Mouse (Mus musculus): Measurements from ENCODE around the gene Rnf186. TPM values are rescaled to one million over a fixed set of nuclear protein-coding genes. Genes with fewer than 3 reads are reported as not detected.

The Rnf186 gene
- polyA plus RNA-seq, 1 experiment: not detected

DNA sequence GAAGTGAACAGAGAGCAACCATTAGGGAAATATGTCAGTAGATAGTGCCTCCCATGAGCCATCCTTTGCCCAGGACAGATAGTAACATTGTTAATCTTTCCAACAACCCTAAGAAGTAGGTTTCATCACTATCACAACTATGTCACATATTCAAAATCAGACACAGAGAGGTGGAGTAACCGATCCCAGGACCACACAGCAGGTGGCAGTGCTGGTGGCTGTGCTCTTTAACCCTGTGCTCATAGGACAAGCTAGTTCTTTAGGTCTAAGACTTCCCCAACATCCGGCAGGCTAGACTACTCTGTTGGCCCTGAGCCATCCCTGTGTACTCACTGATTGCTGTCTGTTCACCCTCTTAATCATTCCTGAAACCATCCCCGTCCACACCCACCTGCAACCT is 27.5 kb downstream of the Rnf186 start:
- no peak for TF ChIP-seq GATA1 (IDR thresholded peaks at IDR 0.05; ENCODE audit: low read length)

DNA sequence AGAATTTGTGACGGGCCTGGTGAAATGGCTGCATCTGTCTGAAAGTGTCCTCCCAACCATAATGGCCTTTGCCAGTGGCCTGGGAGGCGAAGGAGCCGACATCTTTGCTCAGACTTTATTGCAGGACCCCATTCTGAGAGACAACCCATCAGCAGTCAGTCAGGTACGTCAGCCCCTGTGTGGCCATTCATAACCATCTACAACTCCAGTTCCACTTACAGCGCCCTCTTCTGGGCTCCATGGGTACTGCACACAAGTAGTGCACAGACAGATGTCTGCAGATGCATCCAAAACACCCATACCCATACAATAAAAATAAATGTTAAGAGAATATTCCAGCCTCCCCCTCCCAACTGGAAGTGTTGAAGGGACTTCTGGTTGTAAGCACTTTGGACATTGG is 29.5 kb downstream of the Rnf186 start:
- no peak for TF ChIP-seq GATA1 (IDR thresholded peaks at IDR 0.05; ENCODE audit: low read length)

DNA sequence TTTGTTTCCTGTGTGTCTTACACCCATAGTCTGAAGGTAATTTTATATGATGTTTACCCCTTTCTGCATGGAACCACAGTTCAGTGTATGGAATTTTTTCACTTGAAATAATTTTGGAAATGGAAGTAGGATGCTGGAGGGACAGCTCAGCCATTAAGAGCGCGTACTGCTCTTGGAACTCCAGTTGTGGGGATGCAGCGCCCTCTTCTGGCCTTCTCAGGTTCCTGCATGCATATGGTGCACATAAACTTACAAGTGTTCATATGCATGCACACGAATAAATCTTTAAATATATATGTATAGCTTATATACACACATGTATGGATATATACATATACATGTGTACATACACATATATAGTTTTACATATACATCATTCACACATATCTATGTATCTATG is 30.2 kb downstream of the Rnf186 start:
- no peak for TF ChIP-seq GATA1 (IDR thresholded peaks at IDR 0.05; ENCODE audit: low read length)

DNA sequence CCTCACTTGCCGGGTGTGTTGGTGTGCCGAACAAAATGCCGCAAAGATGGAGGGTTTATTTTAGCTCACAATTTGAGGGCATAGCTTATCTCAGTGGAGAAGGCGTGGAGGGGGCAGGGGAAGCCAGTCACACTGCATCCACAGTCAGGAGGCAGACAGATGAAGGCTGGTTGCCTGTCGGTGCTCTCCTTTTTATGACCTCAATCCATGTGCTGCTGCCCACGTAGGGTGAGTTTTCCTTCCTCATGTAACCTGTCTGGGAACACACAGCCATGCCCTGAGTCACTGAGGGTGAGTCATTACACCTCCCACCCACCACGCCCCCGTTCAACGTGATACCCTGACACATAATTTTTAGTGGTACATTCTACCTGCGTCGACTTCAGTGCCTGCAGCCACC is 31.7 kb downstream of the Rnf186 start:
- TF ChIP-seq GATA1 (IDR thresholded peaks at IDR 0.05; ENCODE audit: low read length): no peak

DNA sequence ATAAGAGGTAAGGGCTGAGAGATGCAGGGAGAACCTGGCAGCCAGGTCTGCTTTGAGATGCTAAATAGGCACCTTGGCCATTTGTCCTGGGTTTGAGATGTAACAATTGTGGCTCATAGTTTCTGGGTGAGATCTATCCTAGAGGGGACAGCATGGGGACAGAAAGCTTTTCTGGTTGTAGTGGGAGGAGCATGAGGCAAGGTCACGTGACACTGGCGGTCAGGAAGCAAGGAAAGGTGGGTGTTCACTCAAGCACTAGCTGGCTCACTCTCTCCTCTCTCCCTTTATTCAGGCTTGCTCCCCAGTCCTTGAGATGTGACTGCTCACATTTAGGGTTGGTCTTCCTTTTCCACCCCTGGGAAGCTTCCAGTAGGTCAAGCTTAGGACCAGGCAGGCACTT is 34.1 kb downstream of the Rnf186 start:
- TF ChIP-seq GATA1 (IDR thresholded peaks at IDR 0.05; ENCODE audit: low read length): no peak

DNA sequence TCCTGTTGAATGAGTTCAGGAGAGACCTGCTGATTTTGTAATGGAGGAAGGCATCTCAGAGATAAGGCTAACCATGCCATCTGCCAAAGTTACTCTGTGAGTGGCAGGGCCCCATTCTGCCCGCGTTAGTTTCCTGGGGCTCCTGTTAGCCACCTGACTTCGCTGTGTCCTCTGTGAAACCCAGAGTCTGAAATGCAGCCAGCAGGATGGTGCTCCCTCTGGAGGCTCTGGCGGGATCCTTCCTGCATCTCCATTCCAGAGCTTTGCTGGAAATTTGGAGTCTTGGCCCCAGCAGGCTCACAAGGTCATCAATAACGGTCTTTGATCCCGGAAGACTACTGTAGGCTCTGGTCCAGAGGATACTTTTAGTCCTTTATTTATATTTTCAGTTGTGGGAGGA is 34.5 kb downstream of the Rnf186 start:
- TF ChIP-seq GATA1 (IDR thresholded peaks at IDR 0.05; ENCODE audit: low read length): no peak

DNA sequence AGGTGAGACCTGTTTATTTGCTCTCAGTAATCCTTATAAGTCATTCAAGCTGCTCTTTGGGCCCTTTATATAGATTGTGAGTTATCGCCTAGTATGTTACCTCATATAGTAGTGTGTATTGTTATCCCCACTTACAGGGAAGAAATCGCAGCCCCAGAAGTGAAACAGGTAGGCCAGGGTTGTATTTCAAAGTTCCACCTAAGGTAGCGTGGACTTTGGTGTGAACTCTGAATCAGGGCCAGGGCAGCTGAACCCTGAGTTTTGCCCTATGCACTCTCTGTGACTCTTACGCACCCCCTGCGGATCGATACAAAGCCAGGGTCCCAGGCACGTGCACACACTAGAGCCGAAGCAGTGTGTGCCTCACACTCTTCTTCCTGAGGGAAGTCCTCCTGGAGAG is 37.2 kb downstream of the Rnf186 start:
- no peak for TF ChIP-seq GATA1 (IDR thresholded peaks at IDR 0.05; ENCODE audit: low read length)

DNA sequence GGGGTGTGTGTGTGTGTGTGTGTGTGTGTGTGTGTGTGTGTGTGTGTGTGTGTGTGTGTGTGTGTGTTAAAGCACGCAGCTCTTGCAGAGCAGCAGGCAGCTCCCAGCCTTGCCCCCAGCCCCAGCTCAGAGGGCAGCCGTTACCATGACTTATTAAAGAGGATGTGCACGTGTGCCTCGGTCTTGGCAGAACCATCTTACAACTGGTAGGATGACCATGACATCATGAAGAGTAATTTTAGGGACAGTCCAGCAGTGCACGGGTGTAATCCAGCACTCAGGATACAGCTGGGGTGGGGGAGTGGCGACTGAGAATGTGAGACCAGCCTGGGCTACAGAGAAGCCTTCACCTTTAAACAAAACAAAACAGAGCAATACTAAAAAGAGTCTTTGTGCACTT is 38.3 kb downstream of the Rnf186 start:
- no peak for TF ChIP-seq GATA1 (IDR thresholded peaks at IDR 0.05; ENCODE audit: low read length)

DNA sequence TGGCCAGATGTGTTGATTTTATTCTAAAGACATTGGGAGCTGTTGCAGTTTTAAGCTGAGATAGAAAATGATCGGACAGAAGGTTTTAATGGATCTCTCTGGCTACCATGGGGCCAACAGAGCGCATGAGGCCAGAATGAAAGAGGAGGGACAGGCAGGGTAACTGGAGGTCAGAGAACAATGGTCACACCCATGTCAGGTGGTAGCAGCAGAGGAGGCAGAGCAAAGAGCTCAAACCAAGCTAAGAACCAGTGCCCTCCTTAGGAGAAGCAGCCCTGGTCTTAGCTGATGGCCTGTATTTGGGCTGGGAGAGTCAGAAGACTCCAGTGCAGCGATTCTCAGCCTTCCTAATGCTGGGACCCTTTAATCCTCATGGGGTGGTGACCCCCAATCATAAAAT is 40.4 kb downstream of the Rnf186 start:
- no peak for TF ChIP-seq GATA1 (IDR thresholded peaks at IDR 0.05; ENCODE audit: low read length)

DNA sequence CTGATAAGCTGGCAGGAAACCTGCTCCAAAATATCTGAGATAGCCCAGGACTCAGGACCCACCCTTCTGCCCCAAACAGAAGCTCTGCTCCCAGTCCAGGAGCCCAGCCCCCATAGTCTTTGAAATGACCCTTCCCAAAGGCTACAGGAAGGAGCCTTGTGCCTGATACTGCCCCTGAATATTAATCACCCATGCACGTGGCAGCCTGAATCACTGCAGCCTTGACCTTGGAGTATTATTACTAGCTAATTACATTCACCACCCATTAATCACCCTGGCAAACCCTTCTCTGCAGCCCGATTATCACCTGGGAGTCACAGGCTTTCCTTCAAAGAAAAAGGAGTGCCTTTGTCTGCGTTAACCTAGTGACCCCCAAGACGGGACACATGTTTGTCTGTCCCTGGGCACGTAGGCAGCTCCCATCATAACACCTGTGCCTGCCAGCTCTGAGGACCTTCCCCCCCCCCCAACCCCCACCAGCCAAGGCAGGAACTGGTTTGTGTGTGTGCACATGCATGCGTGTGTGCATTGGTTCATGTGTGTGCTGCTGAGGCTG is 41.1 kb downstream of the Rnf186 start:
- no peak for TF ChIP-seq GATA1 (IDR thresholded peaks at IDR 0.05; ENCODE audit: low read length)

DNA sequence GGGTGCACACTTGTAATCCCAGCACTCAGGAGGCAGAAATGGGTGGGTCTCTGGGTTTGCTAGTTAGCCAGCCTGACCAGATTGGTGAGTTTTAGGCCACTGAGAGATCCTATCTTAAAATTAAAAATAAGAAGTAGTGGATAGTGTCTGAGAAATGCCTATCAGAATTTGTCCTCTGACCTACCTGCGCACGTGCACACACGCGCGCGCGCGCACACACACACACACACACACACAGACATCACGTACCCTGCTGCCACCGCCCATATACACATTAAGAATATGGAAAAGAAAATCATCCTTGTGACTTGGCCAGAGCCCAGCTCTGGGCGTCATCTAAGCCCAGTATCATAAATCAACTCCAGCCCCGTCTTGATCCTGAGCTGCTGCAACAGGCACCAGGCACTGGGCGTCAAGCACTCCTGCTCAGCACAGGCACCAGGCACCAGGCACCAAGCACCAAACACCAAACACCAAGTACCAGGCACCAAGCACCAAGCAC is 44.3 kb downstream of the Rnf186 start:
- TF ChIP-seq GATA1 (IDR thresholded peaks at IDR 0.05; ENCODE audit: low read length): no peak

DNA sequence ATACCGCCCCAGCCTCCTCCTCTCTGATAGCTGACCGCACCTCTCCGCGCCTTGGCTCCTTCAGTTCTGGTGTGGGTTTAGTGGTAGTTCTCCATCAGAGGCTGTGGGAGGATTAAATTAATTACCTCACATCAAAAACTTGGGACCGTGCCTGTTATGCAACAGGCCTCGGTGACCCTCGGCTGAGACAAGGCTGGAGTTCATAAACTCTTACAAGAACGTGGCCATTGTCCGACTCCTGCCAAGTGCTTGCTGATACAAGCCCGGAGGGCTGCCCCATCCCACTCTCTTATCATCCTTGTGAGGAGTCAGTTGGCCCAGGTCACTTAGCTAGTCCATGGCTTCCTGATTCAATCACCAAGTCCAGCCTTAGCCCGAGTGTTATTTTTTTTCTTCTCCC is 46.4 kb downstream of the Rnf186 start:
- no peak for TF ChIP-seq GATA1 (IDR thresholded peaks at IDR 0.05; ENCODE audit: low read length)

DNA sequence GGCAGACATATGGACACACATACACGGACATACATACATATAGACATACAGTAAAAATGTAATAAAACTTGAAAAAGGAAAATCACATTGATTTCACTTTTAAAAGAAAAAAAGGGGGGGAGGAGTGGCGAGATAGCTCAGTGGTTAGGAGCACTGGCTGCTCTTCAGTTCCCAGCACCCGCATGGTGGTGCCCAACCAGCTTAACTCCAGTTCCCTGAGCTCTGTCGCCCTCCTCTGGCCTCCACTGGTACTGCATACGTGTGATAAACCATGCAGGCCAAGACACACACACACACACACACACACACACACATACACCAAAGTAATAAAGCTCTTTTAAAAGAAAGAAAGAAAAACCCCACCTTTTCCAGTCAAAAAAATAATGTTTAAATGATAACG is 47.9 kb downstream of the Rnf186 start:
- TF ChIP-seq GATA1 (IDR thresholded peaks at IDR 0.05; ENCODE audit: low read length): no peak

Other genes with a start within 250 kb of the Rnf186 start
- gene Pla2g2c, start 242.3 kb upstream of the Rnf186 start, polyA plus RNA-seq (2012): not detected in 2 replicates
- not detected in 2 replicates for gene Ubxn10, start 229.9 kb upstream of the Rnf186 start, polyA plus RNA-seq (2012)
- gene Pla2g2f, start 209.5 kb upstream of the Rnf186 start, polyA plus RNA-seq (2012): not detected in 2 replicates
- not detected in 2 replicates for gene Pla2g2d, start 191.4 kb upstream of the Rnf186 start, polyA plus RNA-seq (2012)
- 5.0 and 7.2 TPM in 2 replicates for gene Pla2g5, start 103.6 kb upstream of the Rnf186 start, polyA plus RNA-seq (2012)
- not detected in 2 replicates for gene Gm13030, start 93.1 kb upstream of the Rnf186 start, polyA plus RNA-seq (2012)
- not detected in 2 replicates for gene Pla2g2e, start 89.2 kb upstream of the Rnf186 start, polyA plus RNA-seq (2012)
- gene Otud3, start 53.2 kb upstream of the Rnf186 start, polyA plus RNA-seq (2012): 15.5 and 16.5 TPM in 2 replicates
- 16.4 and 20.4 TPM in 2 replicates for gene Tmco4, start 5.8 kb downstream of the Rnf186 start, polyA plus RNA-seq (2012)
- gene Htr6, start 108.5 kb downstream of the Rnf186 start, polyA plus RNA-seq (2012): 0.04 TPM in 1 of 2 replicates, not detected in the other
- gene Nbl1, start 125.9 kb downstream of the Rnf186 start, polyA plus RNA-seq (2012): 0.29 and 0.36 TPM in 2 replicates
- gene Minos1, start 164.0 kb downstream of the Rnf186 start, polyA plus RNA-seq (2012): 14.5 and 16.7 TPM in 2 replicates
- 105 and 151 TPM in 2 replicates for gene Capzb, start 225.8 kb downstream of the Rnf186 start, polyA plus RNA-seq (2012)